Mouse (Mus musculus) liver, postnatal 0 days (tissue): ENCODE results near the gene Cib1. TPM values are rescaled to one million over a fixed set of nuclear protein-coding genes. Genes with fewer than 3 reads are reported as not detected.

ENCODE experiments used
- ATAC-seq: fragments of 200-750 bp; cut with Nextera tagmentation; 2 replicates; pipeline ENCODE4 v1.8.0; 2017; ENCODE audit warnings: mild to moderate bottlenecking, moderate library complexity
- DNase-seq: peaks from one replicate; pipeline ENCODE4 v3.0.0-alpha.2; 2016
- H3K27ac ChIP-seq: fragments of 300-500 bp; sonication (generic); 2 replicates; pipeline ENCODE4 v1.5.1; 2014; ENCODE audit warnings: antibody characterized with exemption, moderate library complexity, mild to moderate bottlenecking, low read depth
- H3K27me3 ChIP-seq: fragments of 300-500 bp; sonication (generic); 2 replicates; pipeline ENCODE4 v1.6.1; 2014; ENCODE audit warnings: low read length, control low read depth, mixed read lengths; ENCODE audit not compliant: insufficient read depth
- H3K36me3 ChIP-seq: fragments of 300-500 bp; sonication (generic); replicated peaks from 2 replicates; pipeline ENCODE4 v1.6.1; 2014; ENCODE audit warnings: mild to moderate bottlenecking, control low read depth, low read length, moderate library complexity, mixed read lengths; ENCODE audit not compliant: insufficient read depth
- H3K4me1 ChIP-seq: fragments of 300-500 bp; sonication (generic); 2 replicates; pipeline ENCODE4 v1.6.1; 2014; ENCODE audit warnings: antibody characterized with exemption, mild to moderate bottlenecking, control low read depth; ENCODE audit not compliant: insufficient read depth
- H3K4me2 ChIP-seq: fragments of 300-500 bp; sonication (generic); 2 replicates; pipeline ENCODE4 v1.6.1; 2014; ENCODE audit warnings: low read depth, mild to moderate bottlenecking, low read length, moderate library complexity, mixed read lengths
- H3K4me3 ChIP-seq: fragments of 300-500 bp; sonication (generic); 2 replicates; pipeline ENCODE4 v1.5.1; 2014; ENCODE audit warnings: low read depth, low read length
- H3K9ac ChIP-seq: fragments of 300-500 bp; sonication (generic); replicated peaks from 2 replicates; pipeline ENCODE4 v1.6.1; 2014; ENCODE audit warnings: mild to moderate bottlenecking, moderate library complexity
- H3K9me3 ChIP-seq: fragments of 300-500 bp; sonication (generic); 2 replicates; pipeline ENCODE4 v1.6.1; 2016; ENCODE audit warnings: mild to moderate bottlenecking, control low read depth, low read length, mixed read lengths
- CTCF ChIP-seq: sonication (generic); IDR thresholded peaks from 2 replicates; pipeline ENCODE4 v1.5.1; 2016; ENCODE audit warnings: antibody characterized with exemption, low read depth
- EP300 ChIP-seq: IDR thresholded peaks from 2 replicates; pipeline ENCODE4 v1.6.1; 2016; ENCODE audit warnings: antibody characterized with exemption, low read depth, mild to moderate bottlenecking
- WGBS: fragments of 180-500 bp; shearing (Covaris S2); extraction: QIAGEN DNeasy Blood & Tissue Kit; methylation state at CpG from one replicate; pipeline ENCODE4 v1.1.7; 2014; ENCODE audit not compliant: insufficient replicate concordance; 5-methylcytosine and 5-hydroxymethylcytosine counted together
- polyA plus RNA-seq: library from polyadenylated mRNA; unstranded; fragments of >200 nt; fragmentation: Nextera tagmentation; extraction: Ambion mirVana; gene quantifications from 2 replicates; pipeline ENCODE4 v1.2.1, GENCODE M21; 2015

The Cib1 gene
- 79.4 and 89.2 TPM in 2 replicates for polyA plus RNA-seq

GRCm38 (mm10) chr7:80232489-80233029, at the start of gene Cib1, which contains the start of gene Gdpgp1:
Gene Cib1 (minus strand): TSS chr7:80232813.
Gene Gdpgp1 (plus strand): TSS chr7:80232865.
- under 1% methylated on average over 54 of the region's 56 CpGs for WGBS
- H3K4me2 ChIP-seq: peak within 1 kb of the TSS; percentile 98
- peaks cover 12% of the 10 kb centered on the region for H3K36me3 ChIP-seq
- H3K4me1 ChIP-seq: peaks cover 26% of the 10 kb centered on the region
- no peaks in the 10 kb centered on the region for H3K9me3 ChIP-seq
- H3K27ac ChIP-seq: peak within 1 kb of the TSS; percentile 84
- peak; percentile 99 for DNase-seq
- no peaks in the 10 kb centered on the region for H3K27me3 ChIP-seq
- H3K9ac ChIP-seq: peak within 1 kb of the TSS; percentile 83
- H3K4me3 ChIP-seq: peak within 1 kb of the TSS; percentile 68
- TF ChIP-seq CTCF: 0 out of 2 replicates have a peak, but pooled peaks have one; percentile 7
- TF ChIP-seq EP300: no peak
- peak; percentile 99 for ATAC-seq

- Histone ChIP-seq H3K4me1 (peaks cover 6% of the 10 kb centered on the region), H3K27me3 (no peaks in the 10 kb centered on the region), H3K9ac (no peak overlapping the region), H3K27ac (no peak overlapping the region), H3K4me3 (no peak overlapping the region), H3K9me3 (no peaks in the 10 kb centered on the region), H3K4me2 (no peak overlapping the region), H3K36me3 (peaks cover 68% of the 10 kb centered on the region)
- TF ChIP-seq CTCF (no peak), EP300 (no peak)
- 82% methylated on average over 3 of the region's 3 CpGs for WGBS
- no peak for ATAC-seq
- no peak for DNase-seq
Observed at GRCm38 (mm10) chr7:80281646-80282045, 49.0 kb upstream of the Cib1 start.

- H3K36me3 ChIP-seq: peaks cover 69% of the 10 kb centered on the region
- no peak overlapping the region for H3K4me3 ChIP-seq
- 75% methylated on average over 2 of the region's 2 CpGs for WGBS
- ATAC-seq: no peak
- TF ChIP-seq CTCF: peak; percentile 51
- no peak for TF ChIP-seq EP300
- H3K27me3 ChIP-seq: no peaks in the 10 kb centered on the region
- no peak overlapping the region for H3K9ac ChIP-seq
- DNase-seq: no peak
- peaks cover 6% of the 10 kb centered on the region for H3K4me1 ChIP-seq
- no peak overlapping the region for H3K27ac ChIP-seq
- no peak overlapping the region for H3K4me2 ChIP-seq
- H3K9me3 ChIP-seq: no peaks in the 10 kb centered on the region
Observed at GRCm38 (mm10) chr7:80280998-80281397, 48.4 kb upstream of the Cib1 start.

GRCm38 (mm10) chr7:80280032-80280431, 47.4 kb upstream of the Cib1 start:
- DNase-seq (no peak), ATAC-seq (no peak)
- 88% methylated on average over 10 of the region's 10 CpGs for WGBS
- no peak for TF ChIP-seq CTCF
- TF ChIP-seq EP300: no peak
- Histone ChIP-seq H3K9ac (no peak overlapping the region), H3K9me3 (no peaks in the 10 kb centered on the region), H3K4me1 (peaks cover 6% of the 10 kb centered on the region), H3K36me3 (peaks cover 67% of the 10 kb centered on the region), H3K27ac (no peak overlapping the region), H3K27me3 (no peaks in the 10 kb centered on the region), H3K4me2 (no peak overlapping the region), H3K4me3 (no peak overlapping the region)

GRCm38 (mm10) chr7:80276374-80276773, 43.8 kb upstream of the Cib1 start:
- TF ChIP-seq EP300 (no peak), CTCF (no peak)
- 84% methylated on average over 4 of the region's 4 CpGs for WGBS
- no peak overlapping the region for H3K4me2 ChIP-seq
- no peaks in the 10 kb centered on the region for H3K27me3 ChIP-seq
- H3K9ac ChIP-seq: no peak overlapping the region
- peaks cover 55% of the 10 kb centered on the region for H3K36me3 ChIP-seq
- H3K9me3 ChIP-seq: no peaks in the 10 kb centered on the region
- ATAC-seq (0 out of 2 replicates have a peak, but pooled peaks have one; percentile 25), DNase-seq (no peak)
- H3K4me1 ChIP-seq: no peaks in the 10 kb centered on the region
- no peak overlapping the region for H3K27ac ChIP-seq
- no peak overlapping the region for H3K4me3 ChIP-seq

GRCm38 (mm10) chr7:80273456-80273855, 40.8 kb upstream of the Cib1 start:
- no peaks in the 10 kb centered on the region for H3K27me3 ChIP-seq
- ATAC-seq (no peak), DNase-seq (no peak)
- peaks cover 13% of the 10 kb centered on the region for H3K4me1 ChIP-seq
- peaks cover 39% of the 10 kb centered on the region for H3K36me3 ChIP-seq
- no peak overlapping the region for H3K4me2 ChIP-seq
- H3K9ac ChIP-seq: no peak overlapping the region
- TF ChIP-seq CTCF (no peak), EP300 (no peak)
- no peak overlapping the region for H3K4me3 ChIP-seq
- no peaks in the 10 kb centered on the region for H3K9me3 ChIP-seq
- 75% methylated on average over 2 of the region's 2 CpGs for WGBS
- H3K27ac ChIP-seq: no peak overlapping the region
